Mouse (Mus musculus): ENCODE data around the gene Glyat. TPM values are rescaled to one million over a fixed set of nuclear protein-coding genes. Genes with fewer than 3 reads are reported as not detected.

The Glyat gene
- total and polyA plus RNA-seq, 3 experiments, result not detected

- no peak for TF ChIP-seq ZKSCAN1 (IDR thresholded peaks at IDR 0.05; ENCODE audit: borderline replicate concordance, low read depth, low read length)
- TF ChIP-seq CHD2 (IDR thresholded peaks at IDR 0.05; ENCODE audit: low read length), result no peak
- TF ChIP-seq ZC3H11A (IDR thresholded peaks at IDR 0.05; ENCODE audit: low read depth, low read length), result no peak
- no peak for TF ChIP-seq IRF4 (IDR thresholded peaks at IDR 0.05; ENCODE audit: low read depth, low read length)
- TF ChIP-seq EP300 (IDR thresholded peaks at IDR 0.05; ENCODE audit: low read length), result no peak
- no peak for TF ChIP-seq ELF1 (IDR thresholded peaks at IDR 0.05; ENCODE audit: low read depth, low read length)
- TF ChIP-seq SIN3A (IDR thresholded peaks at IDR 0.05; ENCODE audit: low read length), result no peak
- TF ChIP-seq TBP (conservative IDR thresholded peaks at IDR 0.05; ENCODE audit: low read depth, low read length), result no peak
- no peak for TF ChIP-seq RAD21 (IDR thresholded peaks at IDR 0.05; ENCODE audit: low read depth, low read length)
- no peak for TF ChIP-seq UBTF (IDR thresholded peaks at IDR 0.05; ENCODE audit: low read depth, low read length)
- no peak for TF ChIP-seq NRF1 (IDR thresholded peaks at IDR 0.05; ENCODE audit: low read depth, low read length)
- no peak for TF ChIP-seq CHD1 (IDR thresholded peaks at IDR 0.05; ENCODE audit: low read depth, low read length)
- TF ChIP-seq ZNF384 (IDR thresholded peaks at IDR 0.05; ENCODE audit: low read depth, low read length), result no peak
- TF ChIP-seq MAX (IDR thresholded peaks at IDR 0.05; ENCODE audit: low read length), result no peak
- TF ChIP-seq MAFK (IDR thresholded peaks at IDR 0.05; ENCODE audit: insufficient replicate concordance, low read length), result no peak
- no peak for TF ChIP-seq USF2 (conservative IDR thresholded peaks at IDR 0.05; ENCODE audit: low read depth, low read length)
- peak overlapping the region; percentile 13; the same call in 1 of the 2 replicates for H3K4me2 ChIP-seq (ENCODE audit: insufficient read depth, low read depth, poor library complexity, severe bottlenecking)
- in situ Hi-C loops (cut with MboI; ENCODE audit: low pct_ligation_motif_present, low pct_unique_long_range_greater_than_20kb, low sequenced_read_pairs), result no loop called here
- DNase-seq (ENCODE audit: extremely low read depth), result no peak
- H3K79me2 ChIP-seq (replicated peaks; ENCODE audit: control insufficient read depth, extremely low read depth, insufficient read depth, poor library complexity, severe bottlenecking), result no peaks in the 10 kb centered on the region
- H3K4me3 ChIP-seq (replicated peaks in 1 of 3; ENCODE audit: low read depth in 2 of 3, low read length in 2 of 3, poor library complexity in 1 of 3), result no peak overlapping the region
- no peaks in the 10 kb centered on the region for H3K27me3 ChIP-seq (replicated peaks)
- dilution Hi-C loops (cut with MboI; ENCODE audit: extremely low pct_ligation_motif_present, extremely low pct_unique_long_range_greater_than_20kb, low sequenced_read_pairs), result no loop called here
- H3K36me3 ChIP-seq (replicated peaks in 1 of 2; ENCODE audit: control insufficient read depth in 1 of 2, insufficient read depth in 1 of 2, low read length in 1 of 2), result no peaks in the 10 kb centered on the region
- peaks cover 0 to 5% of the 10 kb centered on the region in 2 experiments; a peak in 1 of 4 replicates for H3K4me1 ChIP-seq (ENCODE audit: control insufficient read depth in 1 of 2, insufficient read depth in 2 of 2)
- H3K9me3 ChIP-seq (replicated peaks; ENCODE audit: low read length), result no peaks in the 10 kb centered on the region
- H3K27ac ChIP-seq (ENCODE audit: insufficient read depth, low read depth), result no peak overlapping the region
- no peak overlapping the region for H3K9ac ChIP-seq (ENCODE audit: insufficient read depth, low read depth)
These were observed 4.9 kb downstream of the Glyat start for GRCm38 (mm10) chr19:12638049-12638448.

- dilution Hi-C loops (cut with MboI; ENCODE audit: extremely low pct_ligation_motif_present, extremely low pct_unique_long_range_greater_than_20kb, low sequenced_read_pairs) (no loop called here), in situ Hi-C loops (cut with MboI; ENCODE audit: low pct_ligation_motif_present, low pct_unique_long_range_greater_than_20kb, low sequenced_read_pairs) (no loop called here)
- DNase-seq (ENCODE audit: extremely low read depth), result no peak
- TF ChIP-seq MAZ (IDR thresholded peaks at IDR 0.05; ENCODE audit: low read depth, low read length) (no peak), CTCF (conservative IDR thresholded peaks at IDR 0.05 in 1 of 2, IDR thresholded peaks at IDR 0.05 in 1 of 2; ENCODE audit: low read depth in 2 of 2, low read length in 2 of 2) (no peak), MAX (IDR thresholded peaks at IDR 0.05; ENCODE audit: low read length) (no peak), BHLHE40 (IDR thresholded peaks at IDR 0.05; ENCODE audit: low read depth, low read length) (no peak), ELF1 (IDR thresholded peaks at IDR 0.05; ENCODE audit: low read depth, low read length) (no peak), SIN3A (IDR thresholded peaks at IDR 0.05; ENCODE audit: low read length) (no peak), POLR2AphosphoS2 (IDR thresholded peaks at IDR 0.05; ENCODE audit: low read depth, low read length) (no peak), GABPA (IDR thresholded peaks at IDR 0.05; ENCODE audit: insufficient replicate concordance, low read depth, low read length) (no peak), ZNF384 (IDR thresholded peaks at IDR 0.05; ENCODE audit: low read depth, low read length) (no peak), CHD2 (IDR thresholded peaks at IDR 0.05; ENCODE audit: low read length) (no peak), E2F4 (IDR thresholded peaks at IDR 0.05; ENCODE audit: insufficient replicate concordance, low read depth, low read length) (no peak), USF1 (IDR thresholded peaks at IDR 0.05; ENCODE audit: low read depth, low read length) (no peak), ETS1 (conservative IDR thresholded peaks at IDR 0.05; ENCODE audit: low read depth, low read length) (no peak), TCF12 (IDR thresholded peaks at IDR 0.05; ENCODE audit: low read depth, low read length) (no peak), RAD21 (IDR thresholded peaks at IDR 0.05; ENCODE audit: low read depth, low read length) (no peak), NRF1 (IDR thresholded peaks at IDR 0.05; ENCODE audit: low read depth, low read length) (no peak)
- H3K4me1 ChIP-seq (ENCODE audit: control insufficient read depth in 1 of 2, insufficient read depth in 2 of 2), result no peaks in the 10 kb centered on the region
- H3K4me3 ChIP-seq (replicated peaks in 1 of 3; ENCODE audit: low read depth in 2 of 3, low read length in 2 of 3, poor library complexity in 1 of 3), result no peak overlapping the region
- no peak overlapping the region for H3K4me2 ChIP-seq (ENCODE audit: insufficient read depth, low read depth, poor library complexity, severe bottlenecking)
- H3K79me2 ChIP-seq (replicated peaks; ENCODE audit: control insufficient read depth, extremely low read depth, insufficient read depth, poor library complexity, severe bottlenecking), result no peaks in the 10 kb centered on the region
- H3K27me3 ChIP-seq (replicated peaks), result no peaks in the 10 kb centered on the region
- no peak overlapping the region for H3K9ac ChIP-seq (ENCODE audit: insufficient read depth, low read depth)
- no peak overlapping the region for H3K27ac ChIP-seq (ENCODE audit: insufficient read depth, low read depth)
- H3K36me3 ChIP-seq (replicated peaks in 1 of 2; ENCODE audit: control insufficient read depth in 1 of 2, insufficient read depth in 1 of 2, low read length in 1 of 2), result no peaks in the 10 kb centered on the region
- no peaks in the 10 kb centered on the region for H3K9me3 ChIP-seq (replicated peaks; ENCODE audit: low read length)
These were observed 16.4 kb downstream of the Glyat start for GRCm38 (mm10) chr19:12649511-12649910.

Measured in CH12.LX (cell line).